Mouse (Mus musculus) stomach, postnatal 0 days (tissue): Measurements from ENCODE around the gene Khdc3.

Source experiments
- CTCF ChIP-seq: IDR thresholded peaks from 2 replicates; pipeline ENCODE4 v1.5.1; 2016; ENCODE audit warnings: antibody characterized with exemption, low read depth, mild to moderate bottlenecking, moderate library complexity
- EP300 ChIP-seq: optimal IDR thresholded peaks from 2 replicates; pipeline ENCODE3; 2016; ENCODE audit warnings: antibody characterized with exemption

- TF ChIP-seq CTCF (no peak), EP300 (no peak)
These were observed 35.8 kb downstream of the Khdc3 start for GRCm38 (mm10) chr9:73137341-73137886.
